Mouse (Mus musculus): Measurements from ENCODE around the gene Pde4b.

GRCm38 (mm10) chr4:102527361-102527760, 440.0 kb downstream of the Pde4b start:
- TF ChIP-seq CTCF (IDR thresholded peaks at IDR 0.05; ENCODE audit: borderline replicate concordance, control insufficient read depth, extremely low read depth, insufficient read depth, low read length, poor library complexity) (no peak), POLR2A (IDR thresholded peaks at IDR 0.05; ENCODE audit: control insufficient read depth, extremely low read depth, insufficient read depth, low read length, poor library complexity) (no peak)

Data from thymus, adult 2 months (tissue).